Mouse (Mus musculus) megakaryocyte, embryonic 14.5 days (primary cell): ENCODE results near the gene Fgfr2.
A peak's percentile ranks its signal among the peaks of the same experiment; 100 is the strongest.

ENCODE experiments used
- FLI1 ChIP-seq: IDR thresholded peaks from 2 replicates; pipeline ENCODE4 v1.6.1; 2012; ENCODE audit warnings: low read length, inconsistent platforms, mixed read lengths
- GATA1 ChIP-seq: IDR thresholded peaks from 3 replicates; pipeline ENCODE4 v1.6.1; 2012; ENCODE audit warnings: mixed read lengths, low read length, inconsistent platforms, borderline replicate concordance

DNA sequence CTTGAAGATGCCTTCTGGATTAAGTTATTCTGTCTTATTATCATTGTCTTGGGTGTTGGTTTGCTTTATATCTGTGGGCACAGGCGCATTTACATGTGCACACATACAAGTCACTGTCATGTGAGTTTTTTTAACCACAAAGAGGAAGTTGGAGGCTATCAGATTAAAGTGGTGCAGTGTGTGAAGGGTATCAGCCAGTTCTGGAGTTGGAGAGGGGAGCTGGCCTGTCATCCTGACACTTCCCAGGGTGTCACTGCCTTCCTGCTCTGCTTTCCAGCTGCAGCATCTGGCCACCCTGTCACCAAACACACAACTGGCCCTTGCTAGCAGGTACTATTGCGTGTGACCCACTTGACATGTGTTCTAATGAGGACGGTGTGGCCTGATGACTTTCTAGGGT is 436.6 kb downstream of the Fgfr2 start:
- TF ChIP-seq GATA1 (peak; percentile 47; the same call in 1 of the 3 replicates), FLI1 (no peak)
